Comparison of ENCODE assay signal across 8 mouse cellular contexts in genomic region chr15:25713587-25714361, GRCm38 (mm10).
DNase-seq lines count a peak whose midpoint lies in the region; ATAC-seq and TF ChIP-seq lines count a peak whose summit lies in the region.

No protein-coding gene starts in this region.

- H3K4me2 ChIP-seq in heart, postnatal 0 days (ENCODE audit: low read depth, low read length), result peak overlapping the region; percentile 23
- peak overlapping the region; percentile 53 for H3K4me2 ChIP-seq in midbrain, embryonic 13.5 days (replicated peaks)

- H3K27ac ChIP-seq in heart, postnatal 0 days (ENCODE audit: low read depth), result no peak overlapping the region
- H3K27ac ChIP-seq in forebrain, embryonic 10.5 days, result no peak overlapping the region
- H3K27ac ChIP-seq in midbrain, embryonic 13.5 days, result peak overlapping the region; percentile 45

- H3K27me3 ChIP-seq in heart, postnatal 0 days (ENCODE audit: control insufficient read depth, insufficient read depth, low read length), result no peaks in the 10 kb centered on the region
- peaks cover 30% of the 10 kb centered on the region for H3K27me3 ChIP-seq in forebrain, embryonic 10.5 days (ENCODE audit: poor library complexity, severe bottlenecking)
- H3K27me3 ChIP-seq in midbrain, embryonic 13.5 days, result no peaks in the 10 kb centered on the region

- no peaks in the 10 kb centered on the region for H3K9me3 ChIP-seq in heart, postnatal 0 days (replicated peaks; ENCODE audit: control insufficient read depth, low read length)
- H3K9me3 ChIP-seq in forebrain, embryonic 10.5 days, result no peaks in the 10 kb centered on the region
- H3K9me3 ChIP-seq in midbrain, embryonic 13.5 days, result no peaks in the 10 kb centered on the region

- TF ChIP-seq CTCF in heart, postnatal 0 days (IDR thresholded peaks at IDR 0.05; ENCODE audit: low read depth), result no peak

- 74% methylated on average over 38 of the region's 38 CpGs for WGBS in heart, postnatal 0 days
- 51% methylated on average over 38 of the region's 38 CpGs for WGBS in forebrain, embryonic 10.5 days
- 35% methylated on average over 38 of the region's 38 CpGs for WGBS in midbrain, embryonic 13.5 days

- no peak overlapping the region for H3K9ac ChIP-seq in heart, postnatal 0 days (replicated peaks; ENCODE audit: low read depth, low read length)
- H3K9ac ChIP-seq in midbrain, embryonic 13.5 days (replicated peaks), result peak overlapping the region; percentile 47

- intact Hi-C loops in heart, postnatal 10 days (cut with DNase I), result no loop called here

- no peaks in the 10 kb centered on the region for H3K36me3 ChIP-seq in heart, postnatal 0 days (replicated peaks; ENCODE audit: control insufficient read depth, insufficient read depth, low read length)
- peaks cover 2% of the 10 kb centered on the region; the same call in 1 of the 2 replicates for H3K36me3 ChIP-seq in forebrain, embryonic 10.5 days (replicated peaks)
- no peaks in the 10 kb centered on the region for H3K36me3 ChIP-seq in midbrain, embryonic 13.5 days

- no peaks in the 10 kb centered on the region for H3K4me1 ChIP-seq in heart, postnatal 0 days (ENCODE audit: control insufficient read depth, insufficient read depth)
- peaks cover 30% of the 10 kb centered on the region for H3K4me1 ChIP-seq in forebrain, embryonic 10.5 days
- peaks cover 29% of the 10 kb centered on the region for H3K4me1 ChIP-seq in midbrain, embryonic 13.5 days (replicated peaks)

- DNase-seq in heart, postnatal 0 days (ENCODE audit: low spot score), result no peak
- DNase-seq in heart, postnatal 10 days, result no peak
- DNase-seq in forebrain, embryonic 10.5 days (ENCODE audit: extremely low spot score, low spot score), result no peak
- peak; percentile 86 to 91 for DNase-seq in kidney, postnatal 36 days
- no peak for DNase-seq in ovary, postnatal 14 days (ENCODE audit: low spot score)
- no peak for DNase-seq in thymus, postnatal 10 days (ENCODE audit: low spot score in 2 of 2)
- no peak for DNase-seq in adrenal gland, adult (ENCODE audit: inconsistent age in 2 of 2, low spot score in 1 of 2)

- no peak overlapping the region for H3K4me3 ChIP-seq in heart, postnatal 0 days (ENCODE audit: low read depth, low read length)
- peak overlapping the region; percentile 32 for H3K4me3 ChIP-seq in forebrain, embryonic 10.5 days
- peak overlapping the region; percentile 34 for H3K4me3 ChIP-seq in midbrain, embryonic 13.5 days (replicated peaks)

- no peak for TF ChIP-seq EP300 in heart, postnatal 0 days (IDR thresholded peaks at IDR 0.05; ENCODE audit: low read depth)

- ATAC-seq in heart, postnatal 0 days (ENCODE audit: insufficient read depth, low read depth), result 0 out of 2 replicates have a peak, but pooled peaks have one; percentile 31
- peak; percentile 79 for ATAC-seq in midbrain, embryonic 13.5 days

Comparison
In these comparisons a context has a peak if more than half of its experiments do, and no peak if none do; other contexts are left out.
1. DNase-seq: peak in kidney, postnatal 36 days (2 of 2); none in heart, postnatal 0 days (single experiment), heart, postnatal 10 days (0 of 2), forebrain, embryonic 10.5 days (single experiment), ovary, postnatal 14 days (single experiment), thymus, postnatal 10 days (0 of 2) and adrenal gland, adult (0 of 2).